Comparison of ENCODE assay signal across 15 mouse cellular contexts in genomic region chr10:83530384-83530967, GRCm38 (mm10).
"Had no signal": no experiment of that assay in that cellular context is flagged by ENCODE, and none has a peak within 500 bp of the region (broad histone marks: within the 10 kb centered on the region; RNA-seq: fewer than 3 reads in every experiment).

No protein-coding gene starts in this region.

- H3K27me3 ChIP-seq: neural tube, embryonic 15.5 days had no signal

- DNase-seq: kidney, postnatal 10 days; kidney, postnatal 4 days; lung, embryonic 14.5 days; lung, postnatal 10 days; lung, postnatal 4 days; right cerebral cortex, adult 18-20 months; right cerebral cortex, postnatal 25 days; thymus, postnatal 36 days had no signal

- H3K27ac ChIP-seq: layer of hippocampus, adult 2 months; limb, embryonic 15.5 days; liver, embryonic 12.5 days; neural tube, embryonic 15.5 days had no signal

- H3K9me3 ChIP-seq: limb, embryonic 15.5 days; liver, embryonic 12.5 days; neural tube, embryonic 15.5 days had no signal

- ATAC-seq: liver, embryonic 12.5 days; midbrain, embryonic 16.5 days had no signal

- H3K9ac ChIP-seq: limb, embryonic 15.5 days; liver, embryonic 12.5 days; lung, embryonic 14.5 days; neural tube, embryonic 15.5 days had no signal

- H3K4me1 ChIP-seq: liver, embryonic 12.5 days had no signal

- H3K4me2 ChIP-seq: limb, embryonic 15.5 days; liver, embryonic 12.5 days; lung, embryonic 14.5 days; midbrain, embryonic 11.5 days; neural tube, embryonic 15.5 days had no signal

- H3K4me3 ChIP-seq: layer of hippocampus, adult 2 months; limb, embryonic 15.5 days; liver, embryonic 12.5 days; megakaryocyte, embryonic 14.5 days; neural tube, embryonic 15.5 days had no signal

- H3K36me3 ChIP-seq: limb, embryonic 15.5 days; liver, embryonic 12.5 days had no signal
